Mouse (Mus musculus): ENCODE data around the gene Mmachc. TPM values are rescaled to one million over a fixed set of nuclear protein-coding genes. Genes with fewer than 3 reads are reported as not detected.

Mmachc gene
- polyA plus RNA-seq, 1 experiment from 2014 or later = 33.9 TPM

DNA sequence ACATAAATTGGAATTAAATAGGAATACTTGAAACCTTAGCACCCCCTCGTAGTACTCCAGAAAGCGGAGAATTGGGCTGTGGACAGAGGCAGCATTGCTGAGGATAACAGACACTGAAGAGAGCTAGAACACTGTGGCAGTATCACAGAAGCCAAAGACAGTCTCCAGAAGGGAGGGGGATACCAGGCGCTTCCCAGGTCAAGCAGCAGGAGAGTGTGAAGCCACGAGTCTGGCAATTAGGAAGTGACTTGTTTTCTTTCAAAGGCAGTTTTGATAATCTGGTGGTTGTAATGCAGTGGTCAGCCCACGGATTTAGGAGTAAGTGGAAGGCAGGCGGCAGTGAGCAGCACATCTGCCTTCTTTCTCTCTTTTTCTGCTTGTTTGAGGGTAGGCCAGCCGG, 14.0 kb upstream of the Mmachc start:
- no peak for ATAC-seq (replicated peaks; ENCODE audit: low FRiP score)
- peak overlapping the region; percentile 93 for H3K4me2 ChIP-seq (ENCODE audit: low read depth, low read length, severe bottlenecking)
- no peak overlapping the region for H3K9ac ChIP-seq (ENCODE audit: low read length)
- H3K27ac ChIP-seq (ENCODE audit: low read depth, low read length) = no peak overlapping the region
- DNase-seq (ENCODE audit: low spot score) = no peak
- peaks cover 5% of the 10 kb centered on the region; the same call in 1 of the 2 replicates for H3K4me1 ChIP-seq (replicated peaks; ENCODE audit: control insufficient read depth, insufficient read depth, low read length)
- WGBS = 37% methylated on average over 7 of the region's 7 CpGs
- 0 out of 2 replicates have a peak overlapping the region, but pooled peaks have one; percentile 75 for H3K4me3 ChIP-seq (ENCODE audit: low read depth, low read length)
- H3K9me3 ChIP-seq (ENCODE audit: control insufficient read depth, low read length) = no peaks in the 10 kb centered on the region
- H3K27me3 ChIP-seq (ENCODE audit: control insufficient read depth, insufficient read depth, low read length) = no peaks in the 10 kb centered on the region
- H3K36me3 ChIP-seq (ENCODE audit: control insufficient read depth, insufficient read depth, low read length) = no peaks in the 10 kb centered on the region

DNA sequence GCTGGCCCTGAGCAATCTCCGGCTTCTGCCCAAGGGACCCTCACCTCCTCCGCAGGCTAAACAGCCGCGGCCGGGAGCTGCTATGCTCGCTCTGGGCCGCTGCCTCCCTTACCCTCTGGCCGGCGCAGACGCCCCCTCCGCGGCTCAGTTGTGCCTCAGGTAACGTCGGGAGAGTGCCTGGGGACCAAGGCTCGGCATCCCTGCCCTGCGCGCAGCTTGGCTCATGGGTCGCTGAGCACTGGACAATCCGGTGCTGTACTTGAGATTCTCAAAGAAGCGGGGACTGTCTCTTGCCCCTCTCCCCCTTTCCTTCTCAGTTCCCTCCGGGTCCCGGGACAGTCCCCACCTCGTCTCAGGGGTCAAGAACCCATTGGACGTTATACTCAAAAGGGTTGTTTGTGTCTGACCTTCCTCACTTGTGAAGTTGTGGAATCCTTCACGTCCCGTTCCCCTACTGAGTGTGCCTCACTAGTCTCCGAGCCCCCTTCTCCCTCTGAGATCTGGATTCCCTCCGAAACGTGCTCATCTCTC, 13.0 kb upstream of the Mmachc start:
- Histone ChIP-seq H3K27ac (ENCODE audit: low read depth, low read length) (peak overlapping the region; percentile 73), H3K27me3 (ENCODE audit: control insufficient read depth, insufficient read depth, low read length) (no peaks in the 10 kb centered on the region), H3K9me3 (ENCODE audit: control insufficient read depth, low read length) (no peaks in the 10 kb centered on the region), H3K36me3 (ENCODE audit: control insufficient read depth, insufficient read depth, low read length) (no peaks in the 10 kb centered on the region), H3K4me1 (replicated peaks; ENCODE audit: control insufficient read depth, insufficient read depth, low read length) (peaks cover 5% of the 10 kb centered on the region; the same call in 1 of the 2 replicates), H3K4me2 (ENCODE audit: low read depth, low read length, severe bottlenecking) (peak overlapping the region; percentile 93), H3K9ac (ENCODE audit: low read length) (peak overlapping the region; percentile 80), H3K4me3 (ENCODE audit: low read depth, low read length) (peak overlapping the region; percentile 75)
- 0% methylated on average over 29 of the region's 29 CpGs for WGBS
- ATAC-seq (replicated peaks; ENCODE audit: low FRiP score) = no peak; the same call in 1 of the 2 replicates
- DNase-seq (ENCODE audit: low spot score) = no peak

DNA sequence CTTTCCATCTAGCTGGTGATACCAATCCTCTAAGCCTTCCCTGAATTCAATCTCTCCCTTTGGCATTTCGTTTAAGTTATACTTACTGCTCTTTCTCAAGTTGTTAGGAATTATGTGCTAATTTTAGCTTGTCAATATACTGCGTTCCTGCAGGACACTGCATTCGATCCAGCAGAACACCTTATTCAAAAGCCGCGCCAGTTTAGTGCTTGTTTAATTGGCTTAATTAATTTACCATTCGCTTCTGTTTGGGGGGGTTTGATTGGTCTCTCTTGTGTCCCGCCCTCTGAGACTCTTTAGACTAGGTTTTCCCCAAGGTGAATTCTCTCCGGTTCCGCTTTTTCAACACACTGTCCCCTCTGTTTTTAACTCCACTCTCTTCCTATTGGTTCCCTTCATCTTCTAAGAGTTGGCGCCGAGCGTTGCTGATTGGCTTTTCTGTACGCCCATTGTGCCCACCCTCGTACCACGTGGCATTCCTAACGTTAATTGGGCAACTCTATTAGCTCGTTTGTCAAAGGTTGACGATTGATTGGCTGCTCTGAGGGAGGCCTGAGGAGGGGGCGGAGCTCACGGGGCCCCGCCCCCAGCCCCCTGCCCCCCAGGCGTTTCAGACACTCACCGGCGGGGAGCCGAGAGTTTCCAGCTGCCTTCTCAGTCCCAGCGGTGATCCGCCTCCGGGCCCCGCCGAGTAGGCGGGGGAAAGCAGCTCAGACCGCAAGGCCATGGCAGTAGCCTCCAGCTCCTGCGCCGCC, 12.3 kb upstream of the Mmachc start, which contains the start of gene Tesk2:
Gene Tesk2, plus strand, starts transcription at position 606 of the 755 bp plus-strand sequence.
- WGBS = under 1% methylated on average over 34 of the region's 34 CpGs
- peak within 1 kb of the TSS; percentile 73 for H3K27ac ChIP-seq (ENCODE audit: low read depth, low read length)
- H3K4me2 ChIP-seq (ENCODE audit: low read depth, low read length, severe bottlenecking) = peak within 1 kb of the TSS; percentile 93
- DNase-seq (ENCODE audit: low spot score) (peak; percentile 96), ATAC-seq (replicated peaks; ENCODE audit: low FRiP score) (peak; percentile 98)
- H3K4me3 ChIP-seq (ENCODE audit: low read depth, low read length) = peak within 1 kb of the TSS; percentile 75
- H3K36me3 ChIP-seq (ENCODE audit: control insufficient read depth, insufficient read depth, low read length) = no peaks in the 10 kb centered on the region
- H3K9ac ChIP-seq (ENCODE audit: low read length) = peak within 1 kb of the TSS; percentile 80
- H3K9me3 ChIP-seq (ENCODE audit: control insufficient read depth, low read length) = no peaks in the 10 kb centered on the region
- H3K4me1 ChIP-seq (replicated peaks; ENCODE audit: control insufficient read depth, insufficient read depth, low read length) = peaks cover 5% of the 10 kb centered on the region; the same call in 1 of the 2 replicates
- H3K27me3 ChIP-seq (ENCODE audit: control insufficient read depth, insufficient read depth, low read length) = no peaks in the 10 kb centered on the region

DNA sequence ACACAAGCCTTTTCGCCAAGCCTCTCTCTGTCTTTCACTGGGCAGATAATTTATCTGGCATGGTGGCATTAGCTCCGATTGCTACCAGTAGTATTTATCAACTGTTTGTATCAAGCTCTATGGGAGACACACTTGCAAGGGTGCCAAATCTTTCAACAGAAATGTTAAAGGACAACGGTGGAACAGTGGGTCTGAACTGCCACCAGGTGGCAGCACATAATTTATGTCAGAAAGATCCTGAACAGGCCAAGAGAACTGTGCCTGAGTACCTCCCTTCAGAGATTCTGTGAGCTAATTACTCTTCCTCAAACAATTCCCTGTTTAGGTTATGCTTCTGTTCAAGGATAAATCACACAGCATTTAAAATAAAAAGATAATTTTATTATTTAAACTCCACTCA, 11.2 kb upstream of the Mmachc start:
- Histone ChIP-seq H3K4me1 (replicated peaks; ENCODE audit: control insufficient read depth, insufficient read depth, low read length) (peaks cover 5% of the 10 kb centered on the region; the same call in 1 of the 2 replicates), H3K36me3 (ENCODE audit: control insufficient read depth, insufficient read depth, low read length) (no peaks in the 10 kb centered on the region; the same call in 1 of the 2 replicates), H3K4me3 (ENCODE audit: low read depth, low read length) (no peak overlapping the region), H3K4me2 (ENCODE audit: low read depth, low read length, severe bottlenecking) (no peak overlapping the region), H3K27me3 (ENCODE audit: control insufficient read depth, insufficient read depth, low read length) (no peaks in the 10 kb centered on the region), H3K27ac (ENCODE audit: low read depth, low read length) (no peak overlapping the region), H3K9me3 (ENCODE audit: control insufficient read depth, low read length) (no peaks in the 10 kb centered on the region), H3K9ac (ENCODE audit: low read length) (no peak overlapping the region)
- no peak for ATAC-seq (replicated peaks; ENCODE audit: low FRiP score)
- WGBS = 19% methylated on average over 3 of the region's 3 CpGs
- DNase-seq (ENCODE audit: low spot score) = peak; percentile 73

DNA sequence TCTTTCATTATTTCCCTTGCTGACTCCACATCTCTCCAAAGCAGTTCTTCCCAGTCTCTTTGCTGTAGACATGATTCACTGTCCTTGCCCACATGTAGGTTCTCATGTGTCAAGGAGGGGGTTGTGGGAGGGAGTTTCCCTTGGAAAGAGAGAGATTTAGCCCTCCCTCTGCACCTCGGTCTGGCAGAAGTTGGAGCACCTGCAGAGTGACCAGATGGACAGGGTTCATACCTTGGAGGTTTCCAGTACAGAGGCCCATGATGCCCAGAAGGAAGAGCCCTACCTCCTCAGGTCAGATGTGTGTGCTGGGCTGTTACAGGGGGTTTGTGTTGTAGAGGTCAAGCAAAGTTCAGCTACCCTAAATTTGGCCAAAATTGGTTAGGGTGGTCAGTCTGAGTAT, 4.3 kb upstream of the Mmachc start:
- Histone ChIP-seq H3K4me1 (replicated peaks; ENCODE audit: control insufficient read depth, insufficient read depth, low read length) (peaks cover 3% of the 10 kb centered on the region), H3K27ac (ENCODE audit: low read depth, low read length) (no peak overlapping the region), H3K4me3 (ENCODE audit: low read depth, low read length) (no peak overlapping the region), H3K9me3 (ENCODE audit: control insufficient read depth, low read length) (no peaks in the 10 kb centered on the region), H3K36me3 (ENCODE audit: control insufficient read depth, insufficient read depth, low read length) (no peaks in the 10 kb centered on the region; the same call in 1 of the 2 replicates), H3K27me3 (ENCODE audit: control insufficient read depth, insufficient read depth, low read length) (no peaks in the 10 kb centered on the region), H3K4me2 (ENCODE audit: low read depth, low read length, severe bottlenecking) (no peak overlapping the region), H3K9ac (ENCODE audit: low read length) (no peak overlapping the region)
- DNase-seq (ENCODE audit: low spot score) = no peak
- no peak for ATAC-seq (replicated peaks; ENCODE audit: low FRiP score)
- 76% methylated on average over 1 of the region's 1 CpGs for WGBS

DNA sequence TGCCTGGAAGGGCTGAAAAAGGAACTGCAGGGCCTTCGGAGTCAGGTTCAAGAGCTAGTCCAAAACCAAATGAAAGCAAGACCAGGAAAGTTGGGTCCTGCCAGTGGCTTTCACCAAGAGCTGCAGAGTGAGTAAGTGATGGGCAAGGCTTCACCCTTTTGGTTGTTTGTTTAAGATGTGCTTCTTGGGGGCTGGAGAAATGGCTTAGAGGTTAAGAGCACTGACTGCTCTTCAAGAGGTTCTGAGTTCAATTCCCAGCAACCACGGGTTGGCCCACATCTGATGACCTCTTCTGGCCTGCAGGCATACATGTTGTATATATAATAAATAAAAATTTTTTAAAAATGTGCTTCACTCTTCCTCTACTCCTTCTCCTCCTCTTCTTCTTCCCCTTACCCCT, 1.9 kb upstream of the Mmachc start:
- Histone ChIP-seq H3K9ac (ENCODE audit: low read length) (no peak overlapping the region), H3K27ac (ENCODE audit: low read depth, low read length) (no peak overlapping the region), H3K9me3 (ENCODE audit: control insufficient read depth, low read length) (no peaks in the 10 kb centered on the region), H3K4me1 (replicated peaks; ENCODE audit: control insufficient read depth, insufficient read depth, low read length) (peaks cover 3% of the 10 kb centered on the region), H3K4me2 (ENCODE audit: low read depth, low read length, severe bottlenecking) (no peak overlapping the region), H3K27me3 (ENCODE audit: control insufficient read depth, insufficient read depth, low read length) (no peaks in the 10 kb centered on the region), H3K4me3 (ENCODE audit: low read depth, low read length) (no peak overlapping the region), H3K36me3 (ENCODE audit: control insufficient read depth, insufficient read depth, low read length) (no peaks in the 10 kb centered on the region; the same call in 1 of the 2 replicates)
- DNase-seq (ENCODE audit: low spot score) = no peak
- ATAC-seq (replicated peaks; ENCODE audit: low FRiP score) = no peak
- WGBS = 94% methylated on average over 2 of the region's 2 CpGs

DNA sequence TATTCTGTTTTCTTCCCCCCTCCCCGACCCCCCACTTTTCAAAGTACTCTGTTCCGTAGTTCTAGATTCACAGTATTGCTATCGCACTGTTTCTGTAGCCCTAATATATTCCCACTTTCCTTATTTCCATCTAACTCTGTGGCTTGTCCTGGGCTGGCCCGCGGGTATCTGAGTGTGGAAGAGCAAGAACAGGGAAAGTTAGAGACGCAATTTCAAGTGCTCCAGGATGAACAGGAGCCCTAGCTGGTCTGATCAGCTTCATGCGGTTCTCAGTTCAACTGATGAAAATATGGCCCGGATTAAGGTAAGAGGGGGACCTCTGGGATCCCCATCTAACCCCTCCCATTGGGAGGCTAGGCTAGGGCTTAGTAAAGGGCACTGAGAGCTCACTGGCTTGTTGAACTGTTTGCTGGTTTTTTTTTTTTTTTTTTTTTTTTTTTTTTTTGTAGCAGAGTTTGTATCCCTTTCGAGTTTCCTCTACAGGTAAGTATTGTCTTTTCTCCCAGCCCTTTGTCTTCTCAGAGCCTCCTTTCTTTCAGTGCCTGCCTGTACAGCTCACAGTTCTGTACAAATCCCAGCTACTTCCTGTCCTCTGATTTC, 685 bp upstream of the Mmachc start:
- Histone ChIP-seq H3K36me3 (ENCODE audit: control insufficient read depth, insufficient read depth, low read length) (no peaks in the 10 kb centered on the region), H3K4me1 (replicated peaks; ENCODE audit: control insufficient read depth, insufficient read depth, low read length) (peaks cover 3% of the 10 kb centered on the region), H3K4me2 (ENCODE audit: low read depth, low read length, severe bottlenecking) (peak overlapping the region; percentile 92), H3K9me3 (ENCODE audit: control insufficient read depth, low read length) (no peaks in the 10 kb centered on the region), H3K27ac (ENCODE audit: low read depth, low read length) (no peak overlapping the region), H3K4me3 (ENCODE audit: low read depth, low read length) (peak overlapping the region; percentile 50), H3K9ac (ENCODE audit: low read length) (peak overlapping the region; percentile 74), H3K27me3 (ENCODE audit: control insufficient read depth, insufficient read depth, low read length) (no peaks in the 10 kb centered on the region)
- WGBS = 7% methylated on average over 9 of the region's 9 CpGs
- no peak for DNase-seq (ENCODE audit: low spot score)
- ATAC-seq (replicated peaks; ENCODE audit: low FRiP score) = peak; percentile 14; the same call in 1 of the 2 replicates

DNA sequence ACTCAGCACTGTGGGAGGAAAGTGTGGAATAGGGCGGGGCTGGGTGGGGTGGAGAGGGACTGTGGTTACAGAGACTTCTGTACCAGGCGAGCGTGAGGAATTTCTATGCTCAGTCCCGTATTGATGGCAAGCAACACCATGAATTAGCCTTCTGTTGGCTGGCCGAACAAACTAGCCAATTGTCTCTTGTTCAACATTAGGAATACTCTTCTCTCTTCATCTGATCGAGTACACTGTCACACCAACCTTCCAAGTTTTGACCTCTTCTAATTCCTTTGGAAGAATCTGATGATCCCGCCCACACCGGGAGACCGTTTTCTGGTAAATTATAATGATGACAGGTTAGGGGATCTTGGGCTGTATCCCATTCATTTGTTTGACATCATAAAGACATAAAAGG, 540 bp downstream of the Mmachc start:
- no peak for DNase-seq (ENCODE audit: low spot score)
- no peaks in the 10 kb centered on the region for H3K27me3 ChIP-seq (ENCODE audit: control insufficient read depth, insufficient read depth, low read length)
- no peak overlapping the region for H3K27ac ChIP-seq (ENCODE audit: low read depth, low read length)
- H3K9me3 ChIP-seq (ENCODE audit: control insufficient read depth, low read length) = no peaks in the 10 kb centered on the region
- H3K4me1 ChIP-seq (replicated peaks; ENCODE audit: control insufficient read depth, insufficient read depth, low read length) = peaks cover 3% of the 10 kb centered on the region
- H3K4me3 ChIP-seq (ENCODE audit: low read depth, low read length) = peak overlapping the region; percentile 50
- no peaks in the 10 kb centered on the region for H3K36me3 ChIP-seq (ENCODE audit: control insufficient read depth, insufficient read depth, low read length)
- peak overlapping the region; percentile 64 for H3K9ac ChIP-seq (ENCODE audit: low read length)
- 22% methylated on average over 9 of the region's 9 CpGs for WGBS
- H3K4me2 ChIP-seq (ENCODE audit: low read depth, low read length, severe bottlenecking) = peak overlapping the region; percentile 92
- ATAC-seq (replicated peaks; ENCODE audit: low FRiP score) = no peak; the same call in 1 of the 2 replicates
